Mouse (Mus musculus): ENCODE results near the gene Foxp1.

GRCm38 (mm10) chr6:99295495-99295894, 227.0 kb downstream of the Foxp1 start:
- TF ChIP-seq CTCF (IDR thresholded peaks at IDR 0.05; ENCODE audit: low read depth, low read length) (no peak), TAL1 (conservative IDR thresholded peaks at IDR 0.05; ENCODE audit: low read depth, low read length) (no peak), GATA2 (IDR thresholded peaks at IDR 0.05; ENCODE audit: borderline replicate concordance, low read depth, low read length) (no peak)

All from G1E (cell line).